Mouse (Mus musculus) right cerebral cortex, postnatal 4 days (tissue): ENCODE results near the gene Rapgef2.

Source experiments
- DNase-seq: peaks from one replicate; pipeline ENCODE4 v3.0.0-alpha.2; 2022

The Rapgef2 gene

GRCm38 (mm10) chr3:79275856-79276645 is 10.3 kb downstream of the Rapgef2 start:
- DNase-seq: no peak

- no peak for DNase-seq
These were observed 13.0 kb downstream of the Rapgef2 start for GRCm38 (mm10) chr3:79273350-79273749.

GRCm38 (mm10) chr3:79272939-79273338 is 13.4 kb downstream of the Rapgef2 start:
- DNase-seq: no peak

GRCm38 (mm10) chr3:79270980-79271555 is 15.2 kb downstream of the Rapgef2 start:
- DNase-seq: no peak

- no peak for DNase-seq
These were observed 16.4 kb downstream of the Rapgef2 start for GRCm38 (mm10) chr3:79269872-79270271.

GRCm38 (mm10) chr3:79266976-79267375 is 19.3 kb downstream of the Rapgef2 start:
- DNase-seq: no peak

GRCm38 (mm10) chr3:79261816-79262316 is 24.5 kb downstream of the Rapgef2 start:
- no peak for DNase-seq

- no peak for DNase-seq
These were observed 32.3 kb downstream of the Rapgef2 start for GRCm38 (mm10) chr3:79254023-79254422.

GRCm38 (mm10) chr3:79253416-79253815 is 32.9 kb downstream of the Rapgef2 start:
- no peak for DNase-seq

GRCm38 (mm10) chr3:79252921-79253394 is 33.4 kb downstream of the Rapgef2 start:
- no peak for DNase-seq

- peak; percentile 41 for DNase-seq
These were observed 36.4 kb downstream of the Rapgef2 start for GRCm38 (mm10) chr3:79249955-79250354.

- DNase-seq: no peak
These were observed 37.6 kb downstream of the Rapgef2 start for GRCm38 (mm10) chr3:79248659-79249235.

- DNase-seq: no peak
These were observed 38.1 kb downstream of the Rapgef2 start for GRCm38 (mm10) chr3:79248208-79248607.

GRCm38 (mm10) chr3:79244347-79244746 is 42.0 kb downstream of the Rapgef2 start:
- DNase-seq: no peak

GRCm38 (mm10) chr3:79242922-79243705 is 43.2 kb downstream of the Rapgef2 start:
- no peak for DNase-seq

GRCm38 (mm10) chr3:79242298-79242697 is 44.0 kb downstream of the Rapgef2 start:
- no peak for DNase-seq

- DNase-seq: no peak
These were observed 47.3 kb downstream of the Rapgef2 start for GRCm38 (mm10) chr3:79239066-79239462.

GRCm38 (mm10) chr3:79238456-79239065 is 47.8 kb downstream of the Rapgef2 start:
- DNase-seq: no peak

- DNase-seq: no peak
These were observed 48.5 kb downstream of the Rapgef2 start for GRCm38 (mm10) chr3:79237619-79238342.

GRCm38 (mm10) chr3:79234485-79234884 is 51.8 kb downstream of the Rapgef2 start:
- DNase-seq: no peak

- no peak for DNase-seq
These were observed 52.6 kb downstream of the Rapgef2 start for GRCm38 (mm10) chr3:79233478-79234415.
